Mouse (Mus musculus) embryonic fibroblast, embryonic 13.5 days (primary cell): ENCODE measurements at regions not wholly inside any gene's neighbourhood (a gene's known extent, or its start where the extent isn't known, plus 50 kb on each side); places are given as distances from the start of the nearest gene placed in this dataset.
"Not testable (repeated sequence)": the region's sequence is repeated elsewhere in the genome, so short reads cannot be mapped to it uniquely, and the experiment has no call there.

Experiments used
- CTCF ChIP-seq: IDR thresholded peaks from 2 replicates; pipeline ENCODE4 v1.5.1; 2011; ENCODE audit warnings: mild to moderate bottlenecking, control low read depth, low read length, moderate library complexity, borderline replicate concordance; ENCODE audit not compliant: insufficient read depth
- POLR2A ChIP-seq: IDR thresholded peaks from 2 replicates; pipeline ENCODE4 v1.6.1; 2011; ENCODE audit warnings: low read depth, mild to moderate bottlenecking, control low read depth, low read length, moderate library complexity

DNA sequence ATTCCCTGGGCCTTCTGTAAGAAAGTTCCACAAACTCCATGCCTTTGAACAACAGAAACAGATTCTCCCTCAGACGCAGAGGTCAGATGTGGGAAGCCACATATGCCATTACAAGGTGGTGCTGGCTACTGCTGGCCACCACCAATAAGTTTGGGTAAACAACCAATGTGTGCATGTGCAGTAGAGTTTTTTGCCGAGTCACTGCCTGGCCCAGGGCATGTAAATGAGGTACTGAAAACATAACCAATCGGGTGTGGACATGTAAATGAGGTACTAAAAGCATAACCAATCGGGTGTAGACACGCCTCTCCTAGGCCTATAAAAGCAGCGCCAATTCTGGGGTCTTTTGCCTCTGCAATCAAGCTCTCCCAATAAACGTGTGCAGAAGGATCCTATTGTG lies 157.3 kb upstream of the Tmem45b start:
- TF ChIP-seq POLR2A, CTCF: not testable (repeated sequence)
